ENCODE assay signal across 8 mouse cellular contexts in the genomic region with DNA sequence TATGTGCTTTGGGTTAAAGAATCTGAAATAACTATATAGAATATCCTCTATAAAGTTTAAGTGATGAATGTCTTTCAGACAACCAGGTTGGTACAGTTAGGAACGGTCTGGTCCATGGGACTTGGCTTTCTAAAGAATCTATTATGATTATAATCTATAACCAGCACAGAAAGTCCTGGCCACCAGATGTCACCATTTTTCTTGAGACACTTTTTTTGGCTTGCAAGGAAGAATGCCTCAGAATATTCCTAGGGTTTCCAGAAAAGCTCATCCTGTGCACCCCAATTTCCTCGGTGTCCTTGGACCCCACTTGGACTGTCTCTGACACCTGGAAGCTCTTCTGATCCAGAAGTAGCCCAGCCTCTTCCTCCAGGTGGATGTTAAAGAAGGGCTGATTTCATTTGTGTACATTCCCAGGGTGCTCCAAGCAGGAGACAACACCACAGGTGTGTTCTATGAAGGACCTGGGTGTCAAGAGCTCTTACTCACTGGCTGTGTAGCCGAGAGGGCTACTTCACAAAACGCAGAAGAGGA. TPM values are rescaled to one million over a fixed set of nuclear protein-coding genes. Genes with fewer than 3 reads are reported as not detected.
A peak's percentile ranks its signal among the peaks of the same experiment; 100 is the strongest.
DNase-seq lines count a peak whose midpoint lies in the region; ATAC-seq lines count a peak whose summit lies in the region.
"Had no signal": no experiment of that assay in that cellular context is flagged by ENCODE, and none has a peak within 500 bp of the region (broad histone marks: within the 10 kb centered on the region; RNA-seq: fewer than 3 reads in every experiment).

No protein-coding gene starts in this region.

- H3K4me2 ChIP-seq in intestine, embryonic 16.5 days (ENCODE audit: low read depth, low read length): no peak overlapping the region
- H3K4me2 ChIP-seq in intestine, embryonic 15.5 days (replicated peaks): no peak overlapping the region
- H3K4me2 ChIP-seq in forebrain, embryonic 12.5 days: no peak overlapping the region
- H3K4me2 ChIP-seq: midbrain, embryonic 12.5 days had no signal

- H3K4me1 ChIP-seq in intestine, embryonic 16.5 days (ENCODE audit: control insufficient read depth, insufficient read depth, low read length): peaks cover 17% of the 10 kb centered on the region; the same call in 1 of the 2 replicates
- 0 out of 2 replicates have a peak, but pooled peaks cover 7% of the 10 kb centered on the region for H3K4me1 ChIP-seq in intestine, embryonic 15.5 days (replicated peaks)
- peaks cover 20% of the 10 kb centered on the region for H3K4me1 ChIP-seq in forebrain, embryonic 12.5 days

- no peak overlapping the region for H3K27ac ChIP-seq in intestine, embryonic 16.5 days (ENCODE audit: low read length)
- no peak overlapping the region for H3K27ac ChIP-seq in intestine, embryonic 15.5 days
- no peak overlapping the region for H3K27ac ChIP-seq in forebrain, embryonic 12.5 days
- H3K27ac ChIP-seq: midbrain, embryonic 12.5 days had no signal

- H3K27me3 ChIP-seq in intestine, embryonic 16.5 days (replicated peaks; ENCODE audit: control insufficient read depth, insufficient read depth, low read length): no peaks in the 10 kb centered on the region
- H3K27me3 ChIP-seq in intestine, embryonic 15.5 days (replicated peaks): no peaks in the 10 kb centered on the region
- H3K27me3 ChIP-seq in forebrain, embryonic 12.5 days: no peaks in the 10 kb centered on the region
- H3K27me3 ChIP-seq: midbrain, embryonic 12.5 days had no signal

- ATAC-seq in intestine, embryonic 16.5 days: no peak
- ATAC-seq in intestine, embryonic 15.5 days: no peak
- no peak for ATAC-seq in forebrain, embryonic 12.5 days (ENCODE audit: low FRiP score)

- DNase-seq in A20 (ENCODE audit: low read depth, low spot score) (peak; percentile 40), MN1 (ENCODE audit: low spot score) (peak; percentile 66)
- DNase-seq in gastrocnemius, postnatal 10 days: peak; percentile 23
- DNase-seq in lung, postnatal 10 days: peak; percentile 67

- 46% methylated on average over 4 of the region's 4 CpGs for WGBS in intestine, embryonic 16.5 days
- 48% methylated on average over 4 of the region's 4 CpGs for WGBS in intestine, embryonic 15.5 days
- 80% methylated on average over 4 of the region's 4 CpGs for WGBS in forebrain, embryonic 12.5 days

- H3K9ac ChIP-seq in intestine, embryonic 16.5 days (ENCODE audit: low read depth, low read length): 0 out of 2 replicates have a peak overlapping the region, but pooled peaks have one; percentile 26
- H3K9ac ChIP-seq in intestine, embryonic 15.5 days: no peak overlapping the region
- no peak overlapping the region for H3K9ac ChIP-seq in forebrain, embryonic 12.5 days
- H3K9ac ChIP-seq: midbrain, embryonic 12.5 days had no signal

- H3K9me3 ChIP-seq in intestine, embryonic 16.5 days (ENCODE audit: control insufficient read depth, low read length): no peaks in the 10 kb centered on the region
- H3K9me3 ChIP-seq in intestine, embryonic 15.5 days: no peaks in the 10 kb centered on the region
- H3K9me3 ChIP-seq in forebrain, embryonic 12.5 days: no peaks in the 10 kb centered on the region
- H3K9me3 ChIP-seq: midbrain, embryonic 12.5 days had no signal

- no peak overlapping the region for H3K4me3 ChIP-seq in intestine, embryonic 16.5 days (ENCODE audit: low read length)
- no peak overlapping the region for H3K4me3 ChIP-seq in intestine, embryonic 15.5 days (replicated peaks)
- no peak overlapping the region for H3K4me3 ChIP-seq in forebrain, embryonic 12.5 days (replicated peaks)
- H3K4me3 ChIP-seq: midbrain, embryonic 12.5 days had no signal

- H3K36me3 ChIP-seq in intestine, embryonic 16.5 days (ENCODE audit: control insufficient read depth, insufficient read depth, low read length): no peaks in the 10 kb centered on the region
- no peaks in the 10 kb centered on the region for H3K36me3 ChIP-seq in intestine, embryonic 15.5 days
- H3K36me3 ChIP-seq in forebrain, embryonic 12.5 days (replicated peaks): no peaks in the 10 kb centered on the region
- H3K36me3 ChIP-seq: midbrain, embryonic 12.5 days had no signal

RNA-seq across cellular contexts. Expression of a gene that starts 1.5 kb away (rescaled TPM):
- 5.9 and 6.0 TPM in 2 replicates for polyA plus RNA-seq in intestine, embryonic 16.5 days (2015; fragmentation: Nextera tagmentation; extraction: Ambion mirVana)
- polyA plus RNA-seq in intestine, embryonic 15.5 days (2015; fragmentation: Nextera tagmentation; extraction: Ambion mirVana): 5.9 and 6.3 TPM in 2 replicates
- total RNA-seq in gastrocnemius, postnatal 10 days (2021): 1 to 10 TPM; 3.6 to 4.9 TPM
- polyA plus RNA-seq in forebrain, embryonic 12.5 days (2016; fragmentation: Nextera tagmentation; extraction: Ambion mirVana): 9.7 and 10.5 TPM in 2 replicates
